Mouse (Mus musculus): ENCODE results near the gene Ppdpf.

Ppdpf gene

GRCm38 (mm10) chr2:181219538-181220216 lies 32.6 kb downstream of the Ppdpf start, which contains the start of gene Fndc11:
Gene Fndc11 (plus strand): TSS chr2:181220013.
- DNase-seq: peak; percentile 90

GRCm38 (mm10) chr2:181220361-181220760 lies 33.3 kb downstream of the Ppdpf start:
- DNase-seq: no peak

GRCm38 (mm10) chr2:181224994-181225393 lies 37.9 kb downstream of the Ppdpf start:
- DNase-seq: no peak

GRCm38 (mm10) chr2:181227122-181227521 lies 40.1 kb downstream of the Ppdpf start:
- DNase-seq: no peak

- DNase-seq: no peak
These were observed 41.3 kb downstream of the Ppdpf start for GRCm38 (mm10) chr2:181228335-181228734.

- no peak for DNase-seq
These were observed 44.1 kb downstream of the Ppdpf start for GRCm38 (mm10) chr2:181231171-181231570.

GRCm38 (mm10) chr2:181233443-181233842 lies 46.4 kb downstream of the Ppdpf start:
- no peak for DNase-seq

- no peak for DNase-seq
These were observed 47.6 kb downstream of the Ppdpf start for GRCm38 (mm10) chr2:181234680-181235079.

- DNase-seq: no peak
These were observed 48.9 kb downstream of the Ppdpf start for GRCm38 (mm10) chr2:181235681-181236566.

- no peak for DNase-seq
These were observed 50.4 kb downstream of the Ppdpf start for GRCm38 (mm10) chr2:181237251-181238014.

- no peak for DNase-seq
These were observed 51.1 kb downstream of the Ppdpf start for GRCm38 (mm10) chr2:181238091-181238610.

Measured in thymus, postnatal 4 days (tissue).